Mouse (Mus musculus) lung, postnatal 4 days (tissue): ENCODE measurements around the gene Ccdc169.
"Not testable (repeated sequence)": the region's sequence is repeated elsewhere in the genome, so short reads cannot be mapped to it uniquely, and the experiment has no call there.

Experiments
- DNase-seq, 2 experiments: peaks; one replicate each; pipeline ENCODE4 v3.0.0; 2021

The Ccdc169 gene

DNA sequence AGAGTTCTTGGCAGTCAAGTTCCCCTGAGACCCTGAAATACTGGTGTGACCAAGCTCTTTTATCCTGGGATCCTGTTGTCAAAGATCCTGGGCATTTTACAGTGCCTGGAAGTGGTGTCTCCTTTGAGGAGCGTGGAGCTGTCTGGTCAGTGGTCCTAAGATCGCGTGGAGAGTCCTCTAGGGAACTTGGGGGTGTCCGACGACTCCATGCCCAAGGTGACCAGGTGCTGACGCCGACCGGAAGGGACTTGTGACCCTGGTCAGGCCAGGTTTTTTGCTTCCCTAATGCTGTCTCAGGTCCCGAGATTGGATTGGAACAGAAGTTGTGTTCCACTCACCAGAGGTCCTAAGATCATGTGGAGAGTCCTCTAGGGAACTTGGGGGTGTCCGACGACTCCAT is 66.5 kb downstream of the Ccdc169 start:
- not testable (repeated sequence) for DNase-seq

GRCm38 (mm10) chr3:55206413-55206812 is 69.3 kb downstream of the Ccdc169 start:
- no peak for DNase-seq

DNA sequence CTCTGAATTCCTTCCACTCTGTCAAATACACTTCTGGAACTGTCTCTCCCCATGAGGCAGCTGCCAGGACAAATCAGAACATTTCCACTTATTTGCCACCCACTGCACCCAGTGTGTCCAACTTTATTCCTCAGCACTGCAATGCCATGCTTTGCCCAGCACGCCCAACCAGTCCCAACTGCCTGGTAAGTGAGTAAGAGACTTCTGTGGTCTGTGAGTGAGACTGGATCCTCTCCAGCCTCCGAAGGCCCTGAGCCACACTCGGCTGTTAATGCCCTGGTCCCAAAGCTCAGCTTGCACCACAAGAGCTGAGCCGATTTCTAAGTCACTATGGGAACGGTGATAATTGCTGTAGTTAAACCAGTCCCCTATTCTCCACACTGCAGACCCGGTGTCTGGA is 70.5 kb downstream of the Ccdc169 start:
- no peak for DNase-seq

- no peak for DNase-seq
Observed at GRCm38 (mm10) chr3:55212254-55212653, 75.1 kb downstream of the Ccdc169 start.

GRCm38 (mm10) chr3:55213785-55214184 is 76.6 kb downstream of the Ccdc169 start:
- DNase-seq: no peak

DNA sequence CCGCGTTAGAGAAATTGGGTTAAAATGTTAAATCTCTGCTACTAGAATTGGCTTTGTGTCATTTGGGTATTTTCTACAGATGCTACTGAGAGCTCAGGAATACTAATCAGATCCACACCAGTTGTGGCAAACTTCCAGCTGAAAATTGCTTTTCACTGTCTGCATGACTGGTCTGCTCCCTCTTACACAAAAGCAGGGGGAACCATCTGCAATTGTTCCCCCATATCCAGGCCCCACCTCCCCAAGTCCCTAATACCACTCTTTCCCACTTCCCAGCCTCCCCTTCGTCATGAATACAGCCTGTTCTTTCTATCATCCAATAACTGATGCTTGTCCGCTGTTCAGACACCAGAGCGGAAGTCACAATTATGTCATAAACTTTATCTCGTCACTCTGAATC is 77.3 kb downstream of the Ccdc169 start:
- no peak for DNase-seq

GRCm38 (mm10) chr3:55222502-55222901 is 85.4 kb downstream of the Ccdc169 start:
- no peak for DNase-seq
